Mouse (Mus musculus) embryo, embryonic 11.5 days (tissue): ENCODE data around the gene Creb3l2.

ENCODE experiments used
- DNase-seq: peaks from one replicate; pipeline ENCODE4 v3.0.0-alpha.2; 2012; ENCODE audit warnings: low read depth, low spot score

Creb3l2 gene

DNA sequence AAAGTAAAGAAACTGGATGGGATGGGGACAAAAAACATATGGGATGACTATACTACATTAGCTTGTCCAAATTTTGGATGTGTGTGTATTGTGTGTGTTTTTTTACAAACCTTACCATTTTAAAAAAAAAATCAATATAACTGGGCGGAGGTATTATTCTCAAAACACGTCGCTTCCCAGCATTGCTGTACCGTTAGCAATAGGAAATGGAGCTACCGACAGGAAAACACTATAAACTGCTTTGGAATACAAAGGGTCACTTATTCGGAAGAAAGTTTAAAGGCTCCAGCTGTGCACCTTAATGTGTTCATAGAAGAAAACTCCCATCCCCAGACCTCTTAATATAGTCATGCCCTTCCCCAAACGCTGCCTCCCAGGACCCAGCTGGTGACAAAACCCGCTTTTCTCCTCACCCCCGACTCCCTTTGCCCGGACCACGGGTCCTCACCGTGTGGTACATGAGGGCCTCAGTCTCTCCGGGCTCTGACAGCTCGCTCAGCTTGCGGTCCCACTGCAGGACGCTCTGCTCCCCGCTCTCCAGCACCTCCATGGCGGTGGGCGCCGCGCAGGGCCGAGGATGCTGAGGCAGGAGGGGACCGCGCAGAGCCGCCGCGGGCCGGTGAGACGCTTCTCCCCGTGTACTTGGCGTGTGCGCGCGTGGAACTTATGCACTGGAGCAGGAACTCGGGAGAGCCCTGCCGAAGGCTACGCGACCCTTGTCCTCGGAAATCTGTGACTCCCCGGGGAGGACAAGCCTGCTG is 515 bp downstream of the Creb3l2 start:
- peak; percentile 31 for DNase-seq

DNA sequence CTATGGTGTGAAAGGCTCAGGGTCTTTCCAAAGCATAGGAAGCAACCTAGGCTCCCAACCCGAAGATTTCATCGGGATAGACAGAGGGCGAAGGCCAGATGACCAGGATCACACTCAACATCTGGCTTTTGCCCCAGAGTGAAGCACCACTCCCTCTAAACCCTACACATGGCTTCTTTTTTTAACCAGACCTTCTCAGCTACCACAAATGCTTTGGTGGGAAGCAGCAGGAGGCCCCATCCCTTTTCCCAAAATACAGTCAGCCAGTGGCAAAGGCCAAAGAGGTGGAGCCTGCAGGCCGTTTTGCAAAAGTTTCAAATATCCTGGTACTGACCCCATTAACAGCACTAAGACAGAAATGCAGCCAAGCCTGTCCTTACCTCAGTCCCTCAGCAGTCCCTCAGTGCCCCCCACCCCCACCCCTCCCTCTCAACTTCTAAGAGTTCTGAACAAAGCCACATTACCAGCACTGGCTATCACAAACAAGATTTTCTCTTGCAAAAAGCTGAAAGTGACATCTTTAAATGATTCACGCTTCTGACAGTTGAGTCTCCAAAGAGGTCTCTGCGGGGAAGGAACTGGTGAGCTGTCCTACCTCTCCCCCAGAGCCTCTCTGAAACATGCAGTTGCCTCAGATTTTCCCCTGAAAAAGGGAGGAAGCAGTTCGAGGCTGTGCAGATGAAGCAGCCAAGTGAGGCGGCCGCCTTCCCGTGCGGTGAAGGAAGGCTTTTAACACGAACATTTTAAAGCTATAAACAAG is 1.3 kb downstream of the Creb3l2 start:
- no peak for DNase-seq

DNA sequence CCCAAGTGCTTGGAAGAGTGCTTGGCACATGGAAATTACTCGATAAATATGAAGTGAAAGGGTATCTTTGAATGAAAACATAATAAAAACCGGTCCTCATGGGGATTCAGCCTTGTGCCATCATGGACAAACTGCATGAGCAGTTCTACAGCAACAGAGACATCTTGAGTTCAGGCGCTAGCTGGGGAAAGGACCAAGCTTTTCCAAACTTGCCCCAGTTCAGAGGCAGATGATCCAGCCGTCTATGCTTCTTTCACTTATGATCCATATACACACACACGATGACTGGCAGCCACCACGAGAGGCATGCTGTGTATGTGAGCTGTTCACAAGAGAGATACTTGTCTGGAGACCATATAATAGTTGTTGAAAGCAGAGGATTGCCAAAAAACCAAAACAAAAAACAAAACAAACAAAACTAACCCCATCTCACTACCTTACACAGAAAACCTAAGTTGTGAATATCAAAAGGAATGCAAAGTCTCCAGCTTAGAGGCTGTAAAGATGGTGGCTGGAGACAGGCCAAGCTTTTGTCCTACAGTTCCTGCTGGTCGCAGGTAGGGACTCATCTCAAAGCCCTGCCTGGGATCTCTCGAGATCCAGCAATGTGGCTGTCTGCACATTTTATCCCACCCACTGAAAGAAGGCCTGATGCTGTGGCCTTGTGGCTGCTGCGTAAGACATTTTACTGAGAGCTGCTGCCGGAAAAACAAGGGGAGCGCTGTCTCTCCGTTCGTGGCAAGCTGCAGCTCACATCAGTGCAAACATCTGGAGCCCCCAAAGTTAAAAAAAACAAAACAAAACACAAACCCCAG is 2.1 kb downstream of the Creb3l2 start:
- no peak for DNase-seq

DNA sequence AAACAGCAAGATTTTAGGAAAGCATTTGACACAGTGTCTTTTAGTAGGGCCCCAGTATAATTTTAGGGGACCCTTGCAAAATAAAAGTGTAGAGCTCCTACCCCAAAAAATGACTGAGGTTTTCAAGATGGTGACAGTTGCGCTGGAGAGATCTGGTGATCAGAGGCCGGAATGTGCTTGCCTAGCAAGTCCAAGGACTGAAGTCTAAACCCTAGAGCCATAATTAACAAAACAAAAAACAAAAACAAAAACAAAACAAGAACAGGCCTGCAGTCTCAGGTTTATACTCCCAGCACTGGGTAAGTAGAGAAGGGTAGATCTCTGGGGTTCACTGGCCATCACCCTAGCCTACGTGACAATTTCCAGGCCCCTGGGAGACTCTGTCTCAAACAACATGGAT is 3.4 kb downstream of the Creb3l2 start:
- DNase-seq = no peak

DNA sequence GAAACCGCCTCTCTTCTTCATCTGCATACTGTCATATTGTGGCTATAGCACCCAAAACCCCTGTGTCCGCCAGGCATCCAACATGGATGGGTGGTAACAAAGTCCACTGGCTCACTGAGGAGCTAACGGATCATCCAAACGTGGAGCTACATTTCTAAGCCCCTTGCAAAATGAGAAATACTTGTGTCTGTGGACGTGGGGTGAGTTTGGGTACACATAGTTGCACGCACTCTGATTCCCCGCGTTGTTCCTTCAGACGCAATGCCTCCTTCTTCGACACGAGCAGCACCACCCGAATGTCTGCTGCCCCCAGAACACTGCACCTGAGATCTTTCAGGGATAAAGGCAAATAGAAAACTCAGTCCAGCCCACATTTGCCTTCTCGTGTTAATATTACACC is 4.9 kb downstream of the Creb3l2 start:
- DNase-seq = no peak

DNA sequence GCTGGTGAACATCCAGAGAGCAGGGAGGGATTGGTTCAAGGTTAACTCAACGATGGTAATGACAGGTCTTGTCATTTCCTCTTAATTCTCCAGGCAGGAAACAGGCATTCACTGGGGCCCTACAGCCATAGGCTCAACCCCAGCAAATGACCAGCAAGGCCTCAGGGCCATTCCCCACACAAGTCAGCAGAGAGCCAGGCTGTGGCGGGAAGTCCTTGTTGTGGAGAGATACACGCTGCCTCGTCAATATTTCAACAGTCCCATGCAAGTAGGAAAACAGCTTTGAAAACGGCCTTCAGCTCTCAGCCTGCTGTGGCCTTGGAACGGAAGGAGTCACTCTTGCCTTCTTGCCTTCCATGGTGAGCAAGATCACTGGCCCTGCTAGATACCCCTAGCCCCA is 6.6 kb downstream of the Creb3l2 start:
- no peak for DNase-seq

DNA sequence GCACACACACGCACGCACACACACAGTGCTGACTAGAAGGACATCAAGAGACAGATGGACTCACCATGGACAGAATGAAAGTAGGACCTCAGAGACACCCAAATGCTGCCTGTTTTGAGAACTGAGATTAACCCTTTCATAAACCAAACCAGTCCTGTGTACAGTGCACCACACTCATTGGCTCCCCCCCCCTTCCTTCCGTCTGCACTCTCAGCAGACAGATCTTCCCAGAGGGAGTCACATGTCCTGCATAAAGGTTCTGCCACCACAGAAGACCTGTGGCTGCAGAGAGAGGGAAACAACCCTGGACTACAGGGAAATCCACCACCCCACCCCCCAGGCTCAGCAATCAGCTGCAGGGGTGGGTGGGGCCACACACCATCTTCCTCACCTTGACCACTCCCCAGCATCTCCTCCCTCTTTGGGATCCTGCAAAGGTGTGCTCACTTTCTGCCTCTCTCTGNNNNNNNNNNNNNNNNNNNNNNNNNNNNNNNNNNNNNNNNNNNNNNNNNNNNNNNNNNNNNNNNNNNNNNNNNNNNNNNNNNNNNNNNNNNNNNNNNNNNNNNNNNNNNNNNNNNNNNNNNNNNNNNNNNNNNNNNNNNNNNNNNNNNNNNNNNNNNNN is 12.0 kb downstream of the Creb3l2 start:
- no peak for DNase-seq

DNA sequence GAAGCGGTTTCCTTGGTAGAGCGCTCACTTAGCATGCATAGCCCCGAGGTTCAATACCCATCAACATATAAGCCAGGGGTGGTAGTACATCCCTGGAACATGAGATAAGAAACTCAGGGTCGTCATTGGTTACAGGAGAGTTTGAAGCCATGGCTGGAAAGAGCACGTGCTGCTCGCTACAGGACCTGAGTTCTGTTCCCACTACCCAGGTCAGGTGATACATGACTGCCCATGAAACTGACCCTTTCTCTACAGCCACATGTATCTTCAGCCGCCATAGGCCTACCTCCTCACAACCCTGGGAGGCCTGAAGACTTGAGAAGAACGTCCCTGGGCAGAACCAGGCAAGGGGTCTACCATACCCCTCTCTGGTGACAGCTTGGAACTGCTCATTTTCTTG is 13.0 kb downstream of the Creb3l2 start:
- no peak for DNase-seq

DNA sequence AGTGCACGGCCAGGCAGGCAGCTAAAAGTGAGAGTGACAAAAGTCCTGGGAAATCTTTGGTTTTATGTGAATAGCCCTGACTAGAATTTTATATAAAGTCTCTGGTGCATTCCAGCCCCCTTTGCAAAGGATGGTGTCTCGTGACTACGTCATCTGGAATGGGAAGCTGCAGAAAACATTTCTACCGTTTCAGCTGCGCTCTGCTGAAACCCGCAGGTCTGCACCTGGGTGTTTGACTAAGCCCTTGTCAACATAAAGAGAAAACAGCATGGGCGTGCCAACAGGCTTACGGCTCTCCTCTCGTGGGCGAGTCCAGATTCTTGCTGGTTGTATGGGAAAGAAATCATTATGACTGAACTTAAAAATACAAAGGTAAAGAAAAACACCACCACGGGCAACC is 13.9 kb downstream of the Creb3l2 start:
- no peak for DNase-seq

DNA sequence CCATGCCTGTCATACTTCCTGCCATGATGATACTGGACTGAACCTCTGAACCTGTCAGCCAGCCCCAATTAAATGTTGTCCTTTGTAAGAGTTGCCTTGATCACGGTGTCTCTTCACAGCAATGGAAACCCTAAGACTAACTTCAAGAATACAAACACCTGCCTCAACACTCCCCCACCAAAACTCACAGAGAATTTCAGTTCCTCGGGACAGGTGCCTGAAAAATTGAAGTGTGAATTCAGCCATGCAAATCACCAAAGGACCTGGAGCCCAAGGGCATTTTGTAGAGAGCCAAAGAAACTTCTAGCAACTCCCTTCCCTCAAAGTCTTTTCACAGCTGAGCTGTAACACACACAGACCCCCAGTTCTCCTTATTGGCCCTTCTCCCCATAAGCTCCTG is 15.3 kb downstream of the Creb3l2 start:
- no peak for DNase-seq

DNA sequence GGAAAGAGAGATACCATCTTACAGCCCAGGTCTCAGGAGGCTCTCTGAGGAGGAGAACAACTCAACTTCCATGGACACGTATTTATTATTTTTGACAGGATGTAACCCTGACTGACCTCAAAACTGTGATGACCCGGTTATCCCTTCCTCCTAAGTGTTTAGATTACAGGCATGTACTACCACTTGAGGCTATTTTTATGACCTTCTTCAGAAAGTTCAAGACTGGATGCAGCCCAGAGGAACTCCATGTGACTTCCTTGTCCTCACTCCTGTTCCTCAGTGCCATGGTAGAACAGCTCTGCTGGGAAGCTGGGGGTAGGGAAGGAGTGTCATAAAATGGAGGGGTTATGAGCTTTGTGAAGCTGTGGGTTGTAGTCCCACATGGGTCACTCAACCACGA is 16.1 kb downstream of the Creb3l2 start:
- no peak for DNase-seq

DNA sequence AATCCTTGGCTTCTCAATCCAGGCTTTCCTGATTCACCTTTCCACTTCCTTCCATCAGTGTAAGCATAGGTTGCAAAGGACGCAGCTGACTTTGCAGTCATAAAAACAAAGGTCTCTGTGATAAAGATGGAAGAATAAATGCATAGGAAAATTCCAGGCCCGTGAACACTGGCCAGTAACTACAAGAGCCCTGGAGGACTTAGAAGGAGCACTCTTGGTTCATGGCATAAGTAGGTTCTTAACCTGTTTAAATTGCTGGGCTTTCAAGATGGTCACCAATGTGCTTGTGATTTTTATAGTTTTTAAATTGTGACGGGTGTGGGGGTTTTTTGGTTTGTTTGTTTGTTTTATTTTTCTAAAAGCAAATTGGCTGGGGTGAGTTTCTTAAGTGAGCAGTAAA is 16.9 kb downstream of the Creb3l2 start:
- DNase-seq = no peak

DNA sequence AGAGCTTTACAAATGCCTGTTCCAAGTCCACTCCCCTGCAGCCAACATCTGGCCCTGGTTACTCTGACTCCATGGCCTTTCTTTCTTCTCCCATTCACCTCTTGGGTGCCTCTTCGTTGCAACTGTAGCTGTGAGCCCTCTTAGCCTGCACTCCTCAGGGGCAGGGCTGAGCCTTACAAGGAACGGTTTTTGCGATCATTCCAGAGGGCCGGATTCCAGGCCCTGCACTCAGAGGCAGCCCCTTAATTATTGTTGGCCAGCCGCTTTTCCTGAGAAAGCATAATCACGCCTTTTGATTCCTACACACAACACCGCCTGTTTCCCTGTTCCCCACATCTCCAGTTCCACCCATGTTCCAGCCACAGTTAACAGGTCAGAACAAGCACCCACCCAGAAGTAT is 17.6 kb downstream of the Creb3l2 start:
- no peak for DNase-seq

DNA sequence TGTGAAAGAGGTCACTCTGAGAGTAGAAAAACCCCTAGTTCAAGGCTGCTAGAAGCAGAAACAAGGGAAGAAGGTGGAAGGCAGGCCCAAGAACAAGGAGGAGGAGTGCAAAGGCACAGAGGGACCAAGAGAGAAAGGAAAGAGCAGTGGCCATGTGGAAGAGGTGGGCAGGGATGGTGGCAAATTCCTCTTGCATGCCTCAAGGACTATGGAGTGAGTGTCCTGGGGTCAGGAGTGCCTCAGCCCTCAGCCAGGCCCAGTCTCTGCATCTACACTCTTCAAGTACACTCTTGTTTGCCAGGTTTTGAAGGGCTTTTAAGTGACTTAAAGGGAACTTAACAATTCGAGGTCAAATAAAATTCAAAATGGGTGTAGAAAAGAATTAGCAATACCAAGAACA is 18.6 kb downstream of the Creb3l2 start:
- DNase-seq = no peak

DNA sequence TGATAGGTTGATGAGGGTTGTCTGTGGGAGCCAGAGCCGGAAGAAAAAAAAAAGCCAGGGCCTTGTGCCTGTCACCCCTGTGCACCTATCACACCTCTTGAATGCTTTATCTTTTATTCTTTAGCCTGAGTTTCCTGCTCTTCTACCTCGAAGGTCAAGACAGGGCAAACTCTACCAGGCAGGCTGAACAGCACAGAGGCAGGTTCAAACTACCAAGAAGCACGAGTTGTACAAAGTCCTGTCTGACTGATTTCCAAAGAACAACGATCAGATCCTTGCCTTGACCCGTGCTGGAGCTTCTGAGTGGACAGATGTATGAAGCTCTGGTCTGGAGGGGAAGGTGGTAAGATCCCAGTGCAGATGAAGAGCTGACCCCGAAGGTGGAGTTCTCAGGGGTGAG is 20.8 kb downstream of the Creb3l2 start:
- DNase-seq = no peak

DNA sequence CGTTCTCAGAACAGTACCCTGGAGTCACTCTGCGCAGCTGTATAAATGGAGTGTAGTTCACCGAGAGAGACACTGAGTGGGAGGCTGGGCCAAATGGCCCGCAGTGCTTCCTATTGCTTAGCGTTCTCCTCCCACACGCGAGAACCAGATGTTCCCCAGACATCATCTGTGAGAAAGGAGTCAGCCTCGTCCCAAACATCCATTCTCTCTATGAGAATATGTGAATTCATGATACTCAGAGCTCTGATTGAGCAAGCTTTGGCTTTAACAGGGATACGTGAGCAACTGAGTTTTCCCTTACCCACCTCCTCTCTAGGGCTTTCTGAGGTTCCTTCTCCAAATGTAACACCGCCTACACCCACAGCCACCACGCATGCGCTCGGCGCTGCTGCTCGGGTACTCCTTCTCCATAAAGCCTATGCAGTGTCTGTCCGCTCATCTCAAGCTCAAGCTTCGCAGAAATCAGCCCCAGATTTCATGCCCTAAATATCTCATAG is 22.5 kb downstream of the Creb3l2 start:
- DNase-seq = no peak

DNA sequence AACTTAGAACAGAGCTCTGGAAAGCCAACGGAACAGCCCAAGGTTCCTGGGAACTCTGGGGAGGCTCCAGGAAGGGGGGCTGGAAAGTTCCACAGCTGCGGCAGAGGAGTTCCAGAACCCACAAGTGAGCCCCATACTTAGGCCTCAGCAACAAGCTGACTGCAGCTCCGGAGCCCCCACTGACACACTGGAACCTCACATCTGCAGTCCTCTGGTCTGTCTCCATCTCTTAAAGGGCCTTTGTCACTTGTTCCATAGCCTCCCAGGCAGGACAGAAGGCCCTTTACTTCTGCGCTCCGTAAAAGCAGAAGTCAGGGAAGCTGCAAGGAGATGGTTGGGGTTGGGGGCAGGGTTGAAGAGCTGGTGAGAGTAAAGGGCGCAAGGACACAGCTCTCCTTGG is 23.0 kb downstream of the Creb3l2 start:
- DNase-seq = no peak

DNA sequence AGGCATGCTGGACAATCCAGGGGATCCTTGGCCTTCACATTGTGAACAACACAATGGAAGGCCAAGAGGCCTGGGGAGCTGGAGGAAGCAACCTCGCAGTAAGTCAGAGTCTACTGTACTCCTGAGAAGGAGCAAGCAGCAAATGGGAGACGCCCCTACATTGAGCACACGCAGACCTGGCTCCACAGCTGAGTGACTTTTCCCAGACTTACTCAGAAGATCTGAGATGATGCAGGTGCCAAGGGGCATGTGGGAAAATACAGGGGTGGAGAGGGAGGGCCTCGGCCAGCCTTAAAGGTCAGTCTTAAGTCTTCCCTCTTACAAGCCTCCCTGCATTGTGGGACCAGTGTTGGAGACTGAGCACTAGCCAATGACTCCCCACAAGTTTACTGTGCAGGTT is 25.2 kb downstream of the Creb3l2 start:
- DNase-seq = no peak

DNA sequence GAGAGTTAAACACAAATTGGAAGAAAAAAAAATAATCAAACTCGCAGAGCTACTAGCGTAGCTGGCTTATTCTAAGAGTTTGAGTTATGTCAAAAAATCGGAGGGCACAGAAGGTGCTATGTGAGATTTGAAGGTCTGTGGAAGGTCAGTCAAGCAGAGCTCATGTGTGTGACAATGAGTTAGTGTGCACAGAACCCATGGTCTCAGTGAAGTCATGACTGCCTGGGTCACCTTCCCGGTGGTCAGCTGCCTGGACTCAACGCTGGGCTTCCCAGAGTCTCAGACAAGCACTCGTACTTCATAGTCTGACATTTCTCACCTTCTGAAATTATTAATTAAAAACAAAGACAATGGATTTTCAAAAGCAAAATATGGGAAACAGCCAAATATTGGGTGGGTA is 26.4 kb downstream of the Creb3l2 start:
- DNase-seq = no peak

DNA sequence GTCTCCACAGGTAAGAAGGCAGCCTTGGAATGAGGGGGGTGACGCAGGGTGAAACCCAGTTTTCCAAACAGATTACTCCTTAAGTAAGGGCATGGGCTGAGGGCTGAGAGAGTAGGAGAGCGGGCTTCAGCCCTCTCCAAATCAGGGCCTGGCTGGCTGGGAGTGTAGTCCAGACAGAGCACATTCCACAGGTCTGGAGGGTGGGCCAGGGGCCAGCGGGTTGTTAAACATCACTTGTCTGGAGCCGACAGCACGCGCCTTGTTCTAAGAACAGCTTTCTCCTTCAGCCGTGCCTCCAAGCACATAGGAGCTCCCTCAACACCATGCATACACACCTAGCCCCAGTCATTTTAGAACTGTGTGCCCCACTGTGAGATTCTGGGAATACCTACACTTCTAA is 26.9 kb downstream of the Creb3l2 start:
- DNase-seq = no peak

DNA sequence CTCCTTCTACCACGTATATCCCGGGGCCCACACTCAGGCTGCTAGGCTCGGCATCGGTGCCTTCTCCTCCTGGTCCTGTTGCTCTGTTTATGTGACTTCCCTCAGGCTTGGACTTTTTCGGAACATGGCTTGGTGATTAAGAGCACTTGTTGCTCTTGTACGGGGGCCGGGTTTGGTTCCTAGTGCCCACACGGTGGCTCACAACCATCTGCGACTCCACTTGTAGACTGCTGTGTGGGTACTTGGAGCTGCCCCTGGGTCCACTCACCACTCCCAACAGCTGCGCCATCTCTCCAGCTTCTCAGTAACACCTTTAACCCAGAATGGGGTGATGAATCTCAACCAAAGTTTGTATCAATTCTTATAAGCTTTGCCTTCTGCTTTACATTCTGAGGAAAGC is 27.4 kb downstream of the Creb3l2 start:
- DNase-seq = no peak

DNA sequence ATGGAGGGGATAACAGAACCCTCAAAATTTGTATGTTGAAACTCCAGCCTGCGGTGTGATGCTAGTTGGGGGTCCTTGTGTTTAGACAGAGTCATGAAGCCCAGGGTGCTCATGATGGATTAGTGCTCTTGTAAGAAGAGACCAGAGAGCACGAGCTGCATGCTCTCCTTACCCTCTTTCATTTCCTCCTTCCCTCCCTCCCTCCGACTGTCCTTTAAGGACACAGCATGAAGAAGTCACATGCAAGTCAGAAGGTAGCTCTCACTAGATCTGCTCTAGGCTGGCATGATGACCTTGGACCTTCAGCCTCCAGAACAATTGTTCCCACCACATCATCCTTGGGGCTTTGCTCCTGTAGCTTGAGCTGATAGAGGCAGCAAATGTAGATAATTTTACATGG is 30.2 kb downstream of the Creb3l2 start:
- DNase-seq = no peak
